Mouse (Mus musculus) gastrocnemius, postnatal 10 days (tissue): ENCODE data around the gene Ccdc167. TPM values are rescaled to one million over a fixed set of nuclear protein-coding genes. Genes with fewer than 3 reads are reported as not detected.
"Not testable (repeated sequence)": the region's sequence is repeated elsewhere in the genome, so short reads cannot be mapped to it uniquely, and the experiment has no call there.

Source experiments
- DNase-seq: peaks from one replicate; pipeline ENCODE4 v3.0.0; 2021; ENCODE audit warnings: mixed read lengths
- total RNA-seq, 2 experiments: library from RNA; stranded (reverse); gene quantifications; 2 replicates each; pipeline ENCODE4 v1.2.3; 2021

Gene Ccdc167
- total RNA-seq, 2 experiments from 2014 or later = 6.2 to 9.3 TPM

- no peak for DNase-seq
These were observed 3.1 kb upstream of the Ccdc167 start for GRCm38 (mm10) chr17:29719628-29720575.

GRCm38 (mm10) chr17:29718660-29719059 lies 1.8 kb upstream of the Ccdc167 start:
- no peak for DNase-seq

GRCm38 (mm10) chr17:29713734-29714133 lies 3.1 kb downstream of the Ccdc167 start:
- DNase-seq = not testable (repeated sequence)

GRCm38 (mm10) chr17:29712565-29712964 lies 4.3 kb downstream of the Ccdc167 start:
- DNase-seq = no peak

- no peak for DNase-seq
These were observed 5.0 kb downstream of the Ccdc167 start for GRCm38 (mm10) chr17:29711745-29712431.

GRCm38 (mm10) chr17:29711076-29711744 lies 5.6 kb downstream of the Ccdc167 start:
- no peak for DNase-seq

- DNase-seq = no peak
These were observed 6.2 kb downstream of the Ccdc167 start for GRCm38 (mm10) chr17:29710562-29711044.

GRCm38 (mm10) chr17:29708783-29709182 lies 8.1 kb downstream of the Ccdc167 start:
- no peak for DNase-seq

- no peak for DNase-seq
These were observed 9.8 kb downstream of the Ccdc167 start for GRCm38 (mm10) chr17:29706981-29707545.

GRCm38 (mm10) chr17:29705881-29706280 lies 11.0 kb downstream of the Ccdc167 start:
- DNase-seq = no peak

GRCm38 (mm10) chr17:29704781-29705180 lies 12.1 kb downstream of the Ccdc167 start:
- peak; percentile 54 for DNase-seq

GRCm38 (mm10) chr17:29702938-29703710 lies 13.7 kb downstream of the Ccdc167 start:
- DNase-seq = no peak

GRCm38 (mm10) chr17:29700573-29700972 lies 16.3 kb downstream of the Ccdc167 start:
- DNase-seq = no peak

GRCm38 (mm10) chr17:29698421-29698820 lies 18.4 kb downstream of the Ccdc167 start:
- no peak for DNase-seq

- DNase-seq = no peak
These were observed 19.9 kb downstream of the Ccdc167 start for GRCm38 (mm10) chr17:29696940-29697339.

- no peak for DNase-seq
These were observed 22.3 kb downstream of the Ccdc167 start for GRCm38 (mm10) chr17:29694516-29694915.

GRCm38 (mm10) chr17:29693571-29693970 lies 23.3 kb downstream of the Ccdc167 start:
- DNase-seq = no peak

- DNase-seq = no peak
These were observed 24.0 kb downstream of the Ccdc167 start for GRCm38 (mm10) chr17:29692827-29693226.

GRCm38 (mm10) chr17:29690257-29690656 lies 26.6 kb downstream of the Ccdc167 start:
- DNase-seq = no peak

- DNase-seq = no peak
These were observed 28.2 kb downstream of the Ccdc167 start for GRCm38 (mm10) chr17:29688610-29689009.

- DNase-seq = no peak
These were observed 29.5 kb downstream of the Ccdc167 start for GRCm38 (mm10) chr17:29687373-29687772.
